Mouse (Mus musculus): Measurements from ENCODE around the gene A930004D18Rik.

DNA sequence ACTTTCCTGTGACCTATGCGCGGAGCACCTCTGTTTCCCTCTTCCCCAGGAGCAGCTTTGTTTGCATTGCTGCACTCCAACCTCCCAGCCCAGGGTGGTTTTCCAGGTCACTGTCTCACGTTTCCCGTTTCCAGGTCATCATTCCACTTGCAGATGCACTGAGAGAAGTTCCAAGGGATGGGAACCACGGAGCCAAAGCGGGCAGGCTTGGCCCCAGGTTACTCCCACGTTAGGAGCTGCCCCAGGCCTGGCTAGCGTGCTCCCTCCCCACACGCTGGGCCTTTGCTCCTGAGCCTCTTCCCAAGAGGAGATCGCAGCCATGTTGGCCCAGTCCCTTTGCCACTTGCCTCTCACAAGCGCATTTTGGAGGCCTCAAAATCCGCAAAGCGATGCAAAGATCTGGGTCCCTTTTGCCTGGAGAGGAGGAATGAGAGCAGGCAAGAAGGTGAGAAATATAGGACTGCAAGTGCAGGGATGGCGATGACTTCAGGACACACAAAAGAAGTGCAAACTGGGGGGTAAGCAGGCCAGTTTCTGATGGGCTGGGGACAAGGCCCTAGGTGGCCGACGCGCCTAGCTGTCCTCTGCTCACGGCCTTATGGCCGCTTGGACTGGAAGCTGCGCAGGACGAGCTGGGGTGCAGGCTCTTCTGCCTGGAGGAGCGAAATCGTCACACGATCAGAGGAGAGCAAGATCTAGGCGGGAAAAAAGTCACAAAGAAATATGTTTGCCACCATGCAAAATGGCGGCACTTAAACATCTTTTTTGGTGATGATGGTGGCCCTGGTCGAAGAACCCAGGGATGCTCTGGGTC is 3.0 kb upstream of the A930004D18Rik start:
- TF ChIP-seq ETS1 (IDR thresholded peaks at IDR 0.05; ENCODE audit: low read depth, low read length) (no peak), ZC3H11A (IDR thresholded peaks at IDR 0.05; ENCODE audit: low read depth, low read length) (no peak), POLR2A (IDR thresholded peaks at IDR 0.05; ENCODE audit: control insufficient read depth in 1 of 2, insufficient read depth in 1 of 2, low read depth in 1 of 2, low read length in 2 of 2, poor library complexity in 1 of 2) (no peak), NRF1 (IDR thresholded peaks at IDR 0.05; ENCODE audit: insufficient read depth, low read depth, low read length, poor library complexity, severe bottlenecking) (no peak), MYB (IDR thresholded peaks at IDR 0.05; ENCODE audit: low read depth, low read length) (no peak), CTCF (IDR thresholded peaks at IDR 0.05 in 2 of 3, conservative IDR thresholded peaks at IDR 0.05 in 1 of 3; ENCODE audit: control insufficient read depth in 1 of 3, insufficient read depth in 1 of 3, low read depth in 2 of 3, low read length in 3 of 3, poor library complexity in 1 of 3, severe bottlenecking in 1 of 3) (no peak), GATA1 (IDR thresholded peaks at IDR 0.05; ENCODE audit: low read depth, low read length) (no peak), EP300 (IDR thresholded peaks at IDR 0.05; ENCODE audit: low read depth in 1 of 2, low read length in 2 of 2) (no peak), E2F4 (IDR thresholded peaks at IDR 0.05; ENCODE audit: borderline replicate concordance, low read depth, low read length) (no peak), USF2 (IDR thresholded peaks at IDR 0.05; ENCODE audit: borderline replicate concordance in 1 of 2, insufficient read depth in 1 of 2, low read depth in 1 of 2, low read length in 2 of 2) (no peak), NELFE (IDR thresholded peaks at IDR 0.05; ENCODE audit: low read depth, low read length) (no peak), HCFC1 (IDR thresholded peaks at IDR 0.05; ENCODE audit: low read depth, low read length) (no peak), KAT2A (conservative IDR thresholded peaks at IDR 0.05; ENCODE audit: low read depth, low read length) (no peak), RCOR1 (IDR thresholded peaks at IDR 0.05; ENCODE audit: low read depth, low read length) (no peak)
